Mouse (Mus musculus): ENCODE results near the gene Lars2.

GRCm38 (mm10) chr9:123326106-123326505 is 40.6 kb upstream of the Lars2 start:
- TF ChIP-seq ZC3H11A (IDR thresholded peaks at IDR 0.05; ENCODE audit: borderline replicate concordance, low read depth, low read length) (no peak), ZNF384 (IDR thresholded peaks at IDR 0.05; ENCODE audit: low read depth, low read length) (no peak), MAFK (IDR thresholded peaks at IDR 0.05; ENCODE audit: insufficient read depth, low read depth, low read length) (no peak)
